Mouse (Mus musculus) effector memory CD4-positive, alpha-beta T cell, adult 5 months (primary cell): ENCODE measurements around the gene Atxn1. TPM values are rescaled to one million over a fixed set of nuclear protein-coding genes. Genes with fewer than 3 reads are reported as not detected.

Source experiments
- polyA plus RNA-seq: library from polyadenylated mRNA; unstranded; fragments of 100-300 nt; shearing (Covaris generic); gene quantifications from one replicate; pipeline ENCODE4 v1.2.1, GENCODE M21; 2017

The Atxn1 gene
- 29.8 TPM for polyA plus RNA-seq

DNA sequence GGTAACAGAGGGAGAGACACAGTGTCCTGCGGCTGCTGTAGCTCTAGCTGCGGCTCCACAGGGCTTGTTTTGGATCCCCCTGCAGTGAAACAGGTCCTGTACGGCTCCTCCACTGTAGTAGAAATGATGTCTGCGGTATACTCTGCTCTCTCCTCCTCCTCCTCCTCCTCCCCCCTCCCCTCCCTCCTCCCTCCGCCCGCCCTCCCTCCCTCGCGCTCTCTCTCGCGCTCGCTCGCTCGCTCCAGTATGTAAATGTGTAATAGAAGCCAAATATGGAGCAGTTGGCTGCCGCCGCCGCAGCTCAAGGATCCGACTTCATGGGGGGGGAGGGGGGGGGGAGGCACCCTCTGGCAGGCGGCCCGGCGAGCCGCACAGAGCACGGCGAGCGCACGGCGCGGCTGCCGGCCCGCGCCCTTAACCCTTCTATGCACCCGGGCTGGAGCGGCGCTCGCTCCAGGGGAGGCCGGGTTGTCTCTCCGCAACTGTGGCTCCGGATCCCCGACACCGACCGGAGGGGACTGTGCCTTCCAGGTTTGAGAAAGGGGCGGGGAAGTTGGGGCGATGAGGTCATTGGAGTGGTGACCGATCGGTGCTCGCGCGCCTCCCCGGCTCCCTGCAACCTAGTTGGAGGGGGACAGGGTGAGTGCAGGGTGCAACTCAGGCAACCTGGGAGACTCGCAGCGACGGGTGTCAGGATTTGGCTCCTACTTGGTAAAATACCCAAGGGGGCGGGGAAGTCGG lies at the start of gene Atxn1:
Atxn1 (minus strand) TSS at position 156 of the 741 bp plus-strand sequence.

DNA sequence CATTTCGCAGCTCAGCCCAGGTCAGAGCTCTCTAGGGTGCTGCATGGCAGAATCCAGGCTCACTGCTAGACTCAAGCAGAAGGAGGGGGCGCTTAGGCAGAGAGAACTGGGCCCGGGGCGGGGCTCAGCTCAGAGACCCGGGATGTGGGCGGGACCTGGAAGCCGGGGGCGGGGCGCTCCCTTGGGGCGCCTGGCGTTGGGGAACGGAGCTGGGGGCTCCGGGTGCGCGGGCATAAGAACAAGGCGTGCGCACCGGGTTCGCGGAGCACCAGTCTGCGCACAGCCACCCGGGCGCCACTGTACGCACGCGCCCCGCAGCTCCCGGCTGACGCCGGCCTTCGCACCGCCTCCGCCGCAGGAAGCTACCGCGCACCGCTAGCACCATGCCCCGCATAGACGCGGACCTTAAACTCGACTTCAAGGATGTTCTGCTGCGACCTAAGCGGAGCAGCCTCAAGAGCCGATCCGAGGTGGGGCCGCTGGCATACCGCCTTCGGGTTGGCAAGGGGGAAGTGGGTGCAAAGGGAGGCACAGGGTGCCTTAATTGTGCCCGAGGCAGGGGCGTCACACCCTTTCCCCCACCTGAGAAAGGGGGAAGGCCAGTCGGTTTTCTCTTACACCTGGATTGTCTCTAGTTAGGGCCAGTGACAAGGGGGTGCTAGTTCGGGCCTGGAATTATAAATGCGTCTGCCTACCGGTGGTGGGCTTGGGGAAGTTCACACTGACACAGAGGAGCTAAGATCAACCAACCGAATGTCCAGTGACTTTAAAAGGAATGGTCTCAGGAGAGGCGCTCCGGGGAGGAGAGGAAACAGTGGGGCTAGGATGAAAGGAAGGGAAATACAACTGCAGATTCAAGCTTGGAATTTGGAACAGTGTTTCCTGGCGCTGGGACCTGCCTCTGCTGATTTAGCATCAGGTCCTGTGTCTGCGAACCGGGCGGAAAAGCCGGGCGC lies 457.3 kb downstream of the Atxn1 start, which contains the start of gene Gmpr:
Gmpr (plus strand) TSS at position 171 of the 956 bp plus-strand sequence.

